Mouse (Mus musculus) heart, adult 2 months (tissue): ENCODE data around the gene Plch2.

Experiments used
- EP300 ChIP-seq: fragments of 200-500 bp; IDR thresholded peaks from 2 replicates; pipeline ENCODE4 v1.6.1; 2011; ENCODE audit warnings: low read depth, low read length, control low read depth; ENCODE audit not compliant: insufficient read depth
- POLR2A ChIP-seq: fragments of 200-500 bp; IDR thresholded peaks from 2 replicates; pipeline ENCODE4 v1.6.1; 2011; ENCODE audit warnings: mild to moderate bottlenecking, low read depth, low read length, control low read depth; ENCODE audit not compliant: insufficient read depth

GRCm38 (mm10) chr4:154958171-154958570 lies 98.4 kb downstream of the Plch2 start:
- TF ChIP-seq EP300, result no peak
- TF ChIP-seq POLR2A, result no peak
